ENCODE assay signal across 19 mouse cellular contexts in genomic region chr4:82218616-82219015, GRCm38 (mm10).
"Had no signal": no experiment of that assay in that cellular context is flagged by ENCODE, and none has a peak within 500 bp of the region (broad histone marks: within the 10 kb centered on the region; RNA-seq: fewer than 3 reads in every experiment).

No protein-coding gene starts in this region.

- DNase-seq: liver, postnatal 0 days; lung, adult 2 months; lung, postnatal 14 days; lung, postnatal 36 days; midbrain, embryonic 14.5 days; right cerebral cortex, postnatal 14 days; thymus, adult 2 months; thymus, postnatal 25 days; thymus, postnatal 4 days had no signal

- H3K4me2 ChIP-seq: lung, embryonic 15.5 days; midbrain, embryonic 12.5 days; neural tube, embryonic 12.5 days; stomach, embryonic 15.5 days had no signal

- ATAC-seq: liver, postnatal 0 days; lung, postnatal 0 days; midbrain, embryonic 16.5 days had no signal

- H3K4me3 ChIP-seq: lung, embryonic 15.5 days; megakaryocyte, embryonic 14.5 days; midbrain, embryonic 10.5 days; midbrain, embryonic 12.5 days; neural tube, embryonic 12.5 days; stomach, embryonic 15.5 days had no signal

- H3K27ac ChIP-seq: lung, embryonic 15.5 days; macrophage; midbrain, embryonic 10.5 days; midbrain, embryonic 12.5 days; neural tube, embryonic 12.5 days; stomach, embryonic 15.5 days; stomach, postnatal 0 days had no signal

- H3K9ac ChIP-seq: liver, postnatal 0 days; lung, embryonic 15.5 days; midbrain, embryonic 12.5 days; neural tube, embryonic 12.5 days; stomach, embryonic 15.5 days had no signal

- H3K9me3 ChIP-seq: lung, embryonic 15.5 days; midbrain, embryonic 10.5 days; midbrain, embryonic 12.5 days; neural tube, embryonic 12.5 days; stomach, embryonic 15.5 days had no signal

- H3K36me3 ChIP-seq: lung, embryonic 15.5 days; midbrain, embryonic 10.5 days; midbrain, embryonic 12.5 days; neural tube, embryonic 12.5 days; stomach, embryonic 15.5 days had no signal

- H3K4me1 ChIP-seq: stomach, embryonic 15.5 days had no signal

- H3K27me3 ChIP-seq: lung, embryonic 15.5 days; megakaryocyte, embryonic 14.5 days; midbrain, embryonic 12.5 days; neural tube, embryonic 12.5 days; stomach, embryonic 15.5 days had no signal
